Mouse (Mus musculus) embryonic stem cell, embryonic (primary cell): Measurements from ENCODE around the gene Tsga13.

ENCODE experiments used
- CTCF ChIA-PET, 4 experiments: fragments of 300-600 bp in 2 of 4; fragments of 350-600 bp in 2 of 4; sonication (Branson Sonifier 250); formaldehyde crosslinking; loops; one replicate each; lab custom pipeline; 2022; ENCODE audit warnings: inconsistent platforms in 2 of 4; lab: Charles Lee
- POLR2A ChIA-PET, 4 experiments: fragments of 300-600 bp in 2 of 4; fragments of 350-600 bp in 2 of 4; sonication (Branson Sonifier 250); formaldehyde crosslinking; loops; one replicate each; lab custom pipeline; 2022; ENCODE audit warnings: antibody characterized with exemption in 4 of 4, inconsistent platforms in 1 of 4; lab: Charles Lee

Tsga13 gene

GRCm38 (mm10) chr6:30891761-30892160, 23.6 kb downstream of the Tsga13 start:
- POLR2A ChIA-PET: interaction anchor here in 1 of 4 experiments (1.2 kb wide), 1 partner anchor 9 kb away, joined by 3 read pairs; no protein-coding TSS in a partner anchor
- CTCF ChIA-PET: interaction anchor here in 1 of 4 experiments (0.7 kb wide), 2 partner anchors 431 to 1091 kb away, joined by 3 read pairs; no protein-coding TSS in a partner anchor

- ChIA-PET POLR2A (no interaction called here), CTCF (no interaction called here)
These were observed 30.5 kb downstream of the Tsga13 start for GRCm38 (mm10) chr6:30884856-30885255.

- ChIA-PET POLR2A (interaction anchor here in 2 of 4 experiments (1.0 to 1.4 kb wide), 4 partner anchors 9 to 374 kb away, joined by 3 read pairs; partner anchors contain the start of genes Ssmem1 (in 1 of the 2) and Tmem209 (in 1 of the 2)), CTCF (no interaction called here)
These were observed 31.9 kb downstream of the Tsga13 start for GRCm38 (mm10) chr6:30883491-30883890.

GRCm38 (mm10) chr6:30876661-30877060, 38.7 kb downstream of the Tsga13 start:
- CTCF ChIA-PET: no interaction called here
- POLR2A ChIA-PET: no interaction called here

GRCm38 (mm10) chr6:30866501-30866900, 48.9 kb downstream of the Tsga13 start:
- ChIA-PET CTCF (no interaction called here), POLR2A (no interaction called here)

- ChIA-PET CTCF (no interaction called here), POLR2A (interaction anchor here in 1 of 4 experiments (1.3 kb wide), 1 partner anchor 9 kb away, joined by 3 read pairs; no protein-coding TSS in a partner anchor)
These were observed 50.2 kb downstream of the Tsga13 start for GRCm38 (mm10) chr6:30865031-30865678.

GRCm38 (mm10) chr6:30855956-30856355, 59.4 kb downstream of the Tsga13 start:
- CTCF ChIA-PET: interaction anchor here in 1 of 4 experiments (0.7 kb wide), 1 partner anchor 38 kb away, joined by 3 read pairs; no protein-coding TSS in a partner anchor
- POLR2A ChIA-PET: interaction anchor here in 2 of 4 experiments (0.6 to 0.9 kb wide), 3 partner anchors 9 to 1925 kb away, joined by 3 to 4 read pairs (median 3); no protein-coding TSS in a partner anchor

GRCm38 (mm10) chr6:30855205-30855604, 60.2 kb downstream of the Tsga13 start:
- POLR2A ChIA-PET: interaction anchor here in 1 of 4 experiments (1.0 kb wide), 1 partner anchor 345 kb away, joined by 3 read pairs; the partner anchor contains the start of genes Ssmem1 and Tmem209
- CTCF ChIA-PET: interaction anchor here in 2 of 4 experiments (0.6 kb wide), 2 partner anchors 127 to 282 kb away, joined by 4 to 6 read pairs; no protein-coding TSS in a partner anchor

GRCm38 (mm10) chr6:30849818-30850217, 65.6 kb downstream of the Tsga13 start:
- ChIA-PET POLR2A (no interaction called here), CTCF (interaction anchor here in 1 of 4 experiments (0.7 kb wide), 1 partner anchor 56 kb away, joined by 4 read pairs; no protein-coding TSS in a partner anchor)
